Mouse (Mus musculus) stomach, postnatal 0 days (tissue): ENCODE results near the gene Elmsan1.
A peak's percentile ranks its signal among the peaks of the same experiment; 100 is the strongest.

Experiments used
- CTCF ChIP-seq: IDR thresholded peaks from 2 replicates; pipeline ENCODE4 v1.5.1; 2016; ENCODE audit warnings: antibody characterized with exemption, low read depth, mild to moderate bottlenecking, moderate library complexity
- EP300 ChIP-seq: optimal IDR thresholded peaks from 2 replicates; pipeline ENCODE3; 2016; ENCODE audit warnings: antibody characterized with exemption

- TF ChIP-seq EP300 (no peak), CTCF (peak; percentile 76)
Observed at GRCm38 (mm10) chr12:84161616-84162433, 56.9 kb downstream of the Elmsan1 start.
